Mouse (Mus musculus): ENCODE data around the gene Pebp1.

DNA sequence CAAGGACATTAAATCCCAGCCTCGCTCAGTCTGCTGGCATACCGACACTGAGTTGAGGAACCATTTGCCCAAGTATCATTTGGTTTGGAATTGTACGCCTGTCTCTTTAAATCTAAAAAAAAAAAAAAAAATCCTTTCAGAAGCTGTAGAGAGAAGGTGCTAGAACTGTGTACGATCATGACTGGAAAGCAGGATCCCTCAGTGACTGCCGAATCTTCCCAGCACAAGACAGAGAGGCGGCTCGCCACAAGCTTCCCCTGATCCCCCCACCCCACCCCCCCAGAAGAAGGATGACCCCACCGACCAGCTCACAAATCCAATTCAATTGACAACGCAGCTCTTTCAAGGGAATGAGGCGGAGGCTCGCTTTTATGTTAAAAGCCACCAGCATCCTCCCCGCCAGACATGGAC lies 47.1 kb downstream of the Pebp1 start:
- no peak for TF ChIP-seq CTCF (IDR thresholded peaks at IDR 0.05)
- no peak for TF ChIP-seq POLR2A (IDR thresholded peaks at IDR 0.05; ENCODE audit: insufficient read depth, low read depth, low read length)
- TF ChIP-seq EP300 (IDR thresholded peaks at IDR 0.05; ENCODE audit: insufficient read depth, low read depth, low read length): no peak

All from heart, adult 2 months (tissue).